Mouse (Mus musculus) heart, postnatal 4 days (tissue): ENCODE results near the gene Plcb1. TPM values are rescaled to one million over a fixed set of nuclear protein-coding genes. Genes with fewer than 3 reads are reported as not detected.
A peak's percentile ranks its signal among the peaks of the same experiment; 100 is the strongest.

Experiments used
- DNase-seq: peaks from one replicate; pipeline ENCODE4 v3.0.0; 2021
- total RNA-seq, 2 experiments: library from RNA; stranded (reverse); gene quantifications; 2 replicates each; pipeline ENCODE4 v1.2.3; 2021

The Plcb1 gene
- 1 to 10 TPM; 6.2 to 7.0 TPM for total RNA-seq

- peak; percentile 90 for DNase-seq
Measured at GRCm38 (mm10) chr2:134785970-134786855, at the start of gene Plcb1. Gene Plcb1, plus strand, starts transcription at chr2:134786067.

GRCm38 (mm10) chr2:134755537-134755936 lies 30.3 kb upstream of the Plcb1 start:
- no peak for DNase-seq

- DNase-seq = no peak
Measured at GRCm38 (mm10) chr2:134756086-134756485, 29.8 kb upstream of the Plcb1 start.

- no peak for DNase-seq
Measured at GRCm38 (mm10) chr2:134761029-134761428, 24.8 kb upstream of the Plcb1 start.

GRCm38 (mm10) chr2:134763406-134763990 lies 22.4 kb upstream of the Plcb1 start:
- no peak for DNase-seq

GRCm38 (mm10) chr2:134764506-134764905 lies 21.4 kb upstream of the Plcb1 start:
- no peak for DNase-seq

GRCm38 (mm10) chr2:134779826-134780225 lies 6.0 kb upstream of the Plcb1 start:
- DNase-seq = no peak

- no peak for DNase-seq
Measured at GRCm38 (mm10) chr2:134780316-134780715, 5.6 kb upstream of the Plcb1 start.

GRCm38 (mm10) chr2:134786856-134787250 lies 986 bp downstream of the Plcb1 start:
- no peak for DNase-seq

- DNase-seq = no peak
Measured at GRCm38 (mm10) chr2:134787336-134788095, 1.6 kb downstream of the Plcb1 start.

GRCm38 (mm10) chr2:134792926-134793325 lies 7.1 kb downstream of the Plcb1 start:
- DNase-seq = no peak

GRCm38 (mm10) chr2:134800226-134800625 lies 14.4 kb downstream of the Plcb1 start:
- no peak for DNase-seq

- no peak for DNase-seq
Measured at GRCm38 (mm10) chr2:134816383-134816782, 30.5 kb downstream of the Plcb1 start.

- no peak for DNase-seq
Measured at GRCm38 (mm10) chr2:134817058-134817840, 31.4 kb downstream of the Plcb1 start.

- DNase-seq = no peak
Measured at GRCm38 (mm10) chr2:134821176-134821575, 35.3 kb downstream of the Plcb1 start.

- no peak for DNase-seq
Measured at GRCm38 (mm10) chr2:134825645-134826044, 39.8 kb downstream of the Plcb1 start.

- DNase-seq = no peak
Measured at GRCm38 (mm10) chr2:134826111-134827005, 40.5 kb downstream of the Plcb1 start.

- no peak for DNase-seq
Measured at GRCm38 (mm10) chr2:134827778-134828487, 42.1 kb downstream of the Plcb1 start.

GRCm38 (mm10) chr2:134831861-134832260 lies 46.0 kb downstream of the Plcb1 start:
- DNase-seq = no peak

GRCm38 (mm10) chr2:134836097-134836496 lies 50.2 kb downstream of the Plcb1 start:
- no peak for DNase-seq

GRCm38 (mm10) chr2:134838185-134838584 lies 52.3 kb downstream of the Plcb1 start:
- DNase-seq = no peak
